In the genomic region with DNA sequence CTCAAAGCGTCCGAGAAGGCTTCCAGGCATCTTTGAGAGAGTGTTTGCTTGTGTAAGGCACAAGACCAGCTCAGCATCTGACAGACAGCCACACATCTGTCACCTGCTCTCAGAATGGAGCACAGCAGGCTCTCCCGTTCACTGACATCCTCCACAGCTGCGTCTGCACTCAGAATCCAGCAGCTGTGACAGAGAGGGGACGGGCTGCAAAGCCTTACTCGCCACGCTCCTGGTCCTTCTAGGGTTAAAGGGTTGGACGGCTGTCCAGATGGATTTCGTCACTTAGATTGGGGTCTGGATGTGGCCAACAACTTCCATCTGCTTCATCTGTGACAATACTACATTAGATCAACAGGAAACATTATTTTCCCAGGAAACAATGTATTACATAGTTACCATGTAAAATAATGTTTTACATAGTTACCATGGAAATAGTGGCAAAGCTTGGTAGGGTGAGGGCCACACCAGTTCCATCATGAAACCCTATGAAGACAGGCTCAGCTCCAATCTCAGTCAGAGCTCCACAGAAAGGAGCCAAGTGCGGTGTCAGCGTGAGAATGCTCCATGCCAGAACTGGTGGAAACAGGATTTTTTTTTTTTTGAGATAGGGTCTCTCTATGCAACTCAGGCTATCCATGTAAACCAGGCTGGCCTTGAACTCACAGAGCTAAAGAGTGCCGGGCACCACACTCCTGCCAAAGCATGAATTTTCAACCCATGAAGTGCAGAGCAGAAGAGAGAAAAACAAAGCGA, we compare ENCODE assay signal across 8 mouse cellular contexts. TPM values are rescaled to one million over a fixed set of nuclear protein-coding genes. Genes with fewer than 3 reads are reported as not detected.
DNase-seq lines count a peak whose midpoint lies in the region; ATAC-seq lines count a peak whose summit lies in the region.

No protein-coding gene starts in this region.

- no peak overlapping the region for H3K4me2 ChIP-seq in hindbrain, embryonic 13.5 days
- 0 out of 2 replicates have a peak overlapping the region, but pooled peaks have one; percentile 4 for H3K4me2 ChIP-seq in stomach, embryonic 16.5 days (ENCODE audit: low read depth, low read length)

- H3K36me3 ChIP-seq in hindbrain, embryonic 13.5 days, result no peaks in the 10 kb centered on the region
- no peaks in the 10 kb centered on the region for H3K36me3 ChIP-seq in stomach, embryonic 16.5 days (ENCODE audit: control insufficient read depth, insufficient read depth, low read length)

- WGBS in hindbrain, embryonic 13.5 days, result 55% methylated on average over 13 of the region's 13 CpGs
- 35% methylated on average over 13 of the region's 13 CpGs for WGBS in stomach, embryonic 16.5 days

- H3K27ac ChIP-seq in hindbrain, embryonic 13.5 days, result 0 out of 2 replicates have a peak overlapping the region, but pooled peaks have one; percentile 19
- H3K27ac ChIP-seq in stomach, embryonic 16.5 days (ENCODE audit: low read length), result peak overlapping the region; percentile 64

- no peak overlapping the region for H3K4me3 ChIP-seq in hindbrain, embryonic 13.5 days
- no peak overlapping the region for H3K4me3 ChIP-seq in stomach, embryonic 16.5 days (replicated peaks; ENCODE audit: low read length)

- H3K27me3 ChIP-seq in hindbrain, embryonic 13.5 days, result no peaks in the 10 kb centered on the region
- H3K27me3 ChIP-seq in stomach, embryonic 16.5 days (ENCODE audit: control insufficient read depth, insufficient read depth, low read length), result no peaks in the 10 kb centered on the region

- no peak overlapping the region for H3K9ac ChIP-seq in hindbrain, embryonic 13.5 days
- 0 out of 2 replicates have a peak overlapping the region, but pooled peaks have one; percentile 2 for H3K9ac ChIP-seq in stomach, embryonic 16.5 days (ENCODE audit: low read length)

- no peaks in the 10 kb centered on the region for H3K9me3 ChIP-seq in hindbrain, embryonic 13.5 days
- H3K9me3 ChIP-seq in stomach, embryonic 16.5 days (replicated peaks; ENCODE audit: control insufficient read depth, low read length), result no peaks in the 10 kb centered on the region

- H3K4me1 ChIP-seq in hindbrain, embryonic 13.5 days (replicated peaks), result peaks cover 11% of the 10 kb centered on the region
- peaks cover 32% of the 10 kb centered on the region for H3K4me1 ChIP-seq in stomach, embryonic 16.5 days (ENCODE audit: control insufficient read depth, insufficient read depth, low read length)

- peak; percentile 61 to 68 for DNase-seq in cerebellum, postnatal 10 days
- no peak for DNase-seq in cerebellum, adult 9-11 months
- peak; percentile 67 for DNase-seq in kidney, postnatal 14 days
- no peak for DNase-seq in kidney, postnatal 36 days
- DNase-seq in urinary bladder, postnatal 36 days (ENCODE audit: low spot score in 2 of 2), result no peak
- no peak for DNase-seq in left cerebral cortex, adult 9 months (ENCODE audit: low spot score in 2 of 2)

- ATAC-seq in hindbrain, embryonic 13.5 days (ENCODE audit: low FRiP score), result no peak
- ATAC-seq in stomach, embryonic 16.5 days (ENCODE audit: insufficient read depth, low FRiP score), result peak; percentile 29

RNA-seq across cellular contexts. Expression of a gene that starts 28.2 kb away (rescaled TPM):
- 135 and 150 TPM in 2 replicates for polyA plus RNA-seq in hindbrain, embryonic 13.5 days (2015; fragmentation: Nextera tagmentation; extraction: Ambion mirVana)
- 215 TPM in 2 replicates for polyA plus RNA-seq in stomach, embryonic 16.5 days (2015; fragmentation: Nextera tagmentation; extraction: Ambion mirVana)

RNA-seq across cellular contexts. Expression of a gene that starts 28.6 kb away (rescaled TPM):
- polyA plus RNA-seq in hindbrain, embryonic 13.5 days (2015; fragmentation: Nextera tagmentation; extraction: Ambion mirVana), result 1,116 and 1,159 TPM in 2 replicates
- 1,110 and 1,163 TPM in 2 replicates for polyA plus RNA-seq in stomach, embryonic 16.5 days (2015; fragmentation: Nextera tagmentation; extraction: Ambion mirVana)

RNA-seq across cellular contexts. Expression of a gene that starts 28.7 kb away (rescaled TPM):
- polyA plus RNA-seq in hindbrain, embryonic 13.5 days (2015; fragmentation: Nextera tagmentation; extraction: Ambion mirVana), result 5.2 and 6.0 TPM in 2 replicates
- 1.9 and 2.0 TPM in 2 replicates for polyA plus RNA-seq in stomach, embryonic 16.5 days (2015; fragmentation: Nextera tagmentation; extraction: Ambion mirVana)

RNA-seq across cellular contexts. Expression of a gene that starts 39.6 kb away (rescaled TPM):
- 4.2 and 5.9 TPM in 2 replicates for polyA plus RNA-seq in hindbrain, embryonic 13.5 days (2015; fragmentation: Nextera tagmentation; extraction: Ambion mirVana)
- polyA plus RNA-seq in stomach, embryonic 16.5 days (2015; fragmentation: Nextera tagmentation; extraction: Ambion mirVana), result 22.3 and 25.4 TPM in 2 replicates

RNA-seq across cellular contexts. Expression of a gene that starts 49.1 kb away (rescaled TPM):
- 8.9 and 11.0 TPM in 2 replicates for polyA plus RNA-seq in hindbrain, embryonic 13.5 days (2015; fragmentation: Nextera tagmentation; extraction: Ambion mirVana)
- polyA plus RNA-seq in stomach, embryonic 16.5 days (2015; fragmentation: Nextera tagmentation; extraction: Ambion mirVana), result 3.4 TPM in 2 replicates

Comparison
In these comparisons a context has a peak if more than half of its experiments do, and no peak if none do; other contexts are left out.
1. DNase-seq: peak in cerebellum, postnatal 10 days (2 of 2) and kidney, postnatal 14 days (single experiment); none in cerebellum, adult 9-11 months (single experiment), kidney, postnatal 36 days (0 of 2), urinary bladder, postnatal 36 days (0 of 2) and left cerebral cortex, adult 9 months (0 of 2).